Mouse (Mus musculus): Measurements from ENCODE around the gene Polr2f.

Gene Polr2f

DNA sequence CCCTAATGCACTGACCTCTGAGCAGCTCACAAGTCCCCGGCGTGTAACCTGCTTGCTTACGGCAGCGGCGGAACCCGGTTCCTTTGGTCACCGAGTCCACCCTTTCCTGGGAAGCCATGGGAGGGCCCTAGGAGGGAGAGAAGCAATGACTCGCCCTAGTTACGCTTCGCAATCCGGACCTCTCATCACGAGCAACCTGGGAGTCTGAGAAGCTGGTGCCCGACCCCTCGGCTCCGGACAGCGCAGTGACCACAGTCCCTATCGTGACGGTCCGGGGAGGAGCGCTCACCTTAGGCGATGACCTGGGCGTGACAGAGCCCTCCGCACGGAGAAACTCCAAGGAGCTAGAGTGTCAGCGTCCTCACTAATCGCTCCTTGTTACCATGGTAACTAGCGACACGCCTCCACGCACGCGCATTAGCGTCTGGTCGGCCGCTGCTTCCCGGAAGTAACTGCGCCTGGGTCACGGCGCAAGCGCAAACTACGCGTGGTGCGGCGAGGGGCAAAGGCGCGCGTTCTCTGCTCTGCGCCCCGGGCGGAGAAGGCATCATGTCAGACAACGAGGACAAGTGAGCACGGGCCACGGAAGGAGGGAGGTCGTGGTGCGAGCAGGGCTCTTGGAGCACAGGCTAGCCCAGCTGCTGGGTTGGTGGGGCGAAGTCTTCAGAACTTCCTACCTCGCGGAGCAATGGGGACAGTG lies at the start of gene Polr2f, which contains the start of gene 1700088E04Rik:
TSS of gene Polr2f (plus strand) at position 144 of the 700 bp plus-strand sequence.
TSS of gene 1700088E04Rik (minus strand) at position 388 of the 700 bp plus-strand sequence.
- peak; percentile 92 for DNase-seq

DNA sequence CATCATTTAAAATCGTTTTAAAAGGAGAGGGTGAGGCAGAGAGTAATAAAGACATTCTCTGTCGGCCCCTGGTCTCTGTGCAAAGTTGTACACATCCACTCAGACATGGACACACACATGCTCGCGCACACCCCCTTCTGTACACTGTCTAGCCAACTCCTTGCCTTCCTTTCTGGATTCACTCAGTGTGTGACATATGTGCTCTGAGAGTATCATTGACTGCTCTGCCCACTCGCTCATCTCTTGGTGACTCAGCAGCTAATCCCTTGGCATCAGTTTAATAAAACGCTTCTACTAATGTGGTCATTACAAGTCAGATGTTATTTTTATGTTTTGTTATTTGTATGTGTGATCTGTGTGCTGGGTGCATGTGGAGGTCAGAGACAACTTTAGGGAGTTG lies 48.5 kb upstream of the Polr2f start:
- no peak for DNase-seq

DNA sequence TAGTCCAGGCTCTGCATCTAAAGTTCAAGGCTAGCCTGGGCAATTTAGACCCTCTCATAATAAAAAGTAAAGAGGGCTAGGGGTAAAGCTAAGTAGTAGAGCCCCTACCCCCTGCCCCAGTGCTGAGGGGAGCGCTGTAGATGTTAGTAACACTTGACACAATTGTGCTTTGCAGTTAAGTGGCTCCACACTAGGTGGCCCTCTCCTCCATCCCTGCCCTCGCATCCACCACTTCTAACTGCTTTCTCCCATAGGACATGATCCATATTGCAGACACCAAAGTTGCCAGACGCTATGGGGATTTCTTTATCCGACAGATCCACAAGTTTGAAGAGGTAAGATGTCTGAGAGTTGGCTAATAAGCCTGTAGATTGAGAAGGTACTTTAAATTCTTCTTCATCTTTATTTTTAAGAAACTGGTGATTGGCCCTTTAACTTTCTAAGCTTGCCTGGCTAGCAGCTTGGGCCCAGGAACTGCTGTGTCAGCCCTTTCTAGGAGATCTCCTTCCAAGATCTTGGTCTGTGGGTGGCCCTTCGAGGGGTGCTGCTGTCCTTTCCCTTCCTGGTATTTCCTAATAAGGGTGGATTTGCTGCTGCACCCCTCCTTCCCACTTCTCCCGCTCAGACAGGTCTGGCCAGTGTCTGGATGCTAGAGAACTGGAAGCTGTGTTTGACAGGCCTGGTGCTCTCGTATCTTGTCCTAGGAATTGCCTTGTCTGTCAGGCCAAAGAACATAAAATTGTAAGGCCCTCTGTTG lies 47.5 kb upstream of the Polr2f start:
- DNase-seq, result no peak

DNA sequence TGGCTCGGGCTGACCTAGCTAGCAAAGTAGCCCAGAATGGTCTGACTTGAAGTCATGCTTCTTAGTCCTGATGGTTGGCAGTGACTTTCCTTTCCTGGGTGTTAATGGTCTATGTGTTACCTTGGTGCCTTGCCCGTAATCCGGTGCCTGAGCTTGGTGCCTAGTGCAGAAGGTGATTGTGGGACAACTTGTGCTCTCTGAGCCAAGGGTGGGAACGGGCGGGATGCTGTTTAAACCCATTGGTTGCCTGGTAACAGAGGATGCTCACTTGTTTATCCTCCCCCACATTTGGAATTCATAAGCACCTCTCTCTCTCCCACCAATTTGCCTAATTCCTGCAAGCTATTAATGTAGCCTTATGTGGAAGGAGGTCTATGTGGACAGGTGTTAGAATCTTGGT lies 45.3 kb upstream of the Polr2f start:
- DNase-seq, result no peak

DNA sequence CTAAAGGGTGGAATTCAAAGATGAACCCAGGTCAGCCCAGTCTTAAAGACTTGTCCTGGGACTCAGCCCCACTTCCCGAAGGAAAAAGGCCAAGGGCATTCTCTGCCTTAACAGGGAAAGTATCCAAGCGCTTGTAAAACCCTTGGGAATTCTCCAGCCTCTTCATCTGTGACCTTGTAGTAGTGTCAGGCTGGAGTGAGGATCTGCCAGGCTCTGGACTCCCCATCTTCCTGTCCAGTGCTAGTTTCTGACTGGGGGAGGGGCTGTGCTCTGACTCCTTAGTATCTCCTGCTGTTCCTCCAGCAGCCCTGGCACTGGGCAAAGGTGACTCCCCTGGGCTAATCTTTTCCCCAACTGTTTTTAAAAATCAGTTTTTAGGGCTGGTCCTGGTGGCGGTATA lies 44.3 kb upstream of the Polr2f start:
- DNase-seq, result no peak

DNA sequence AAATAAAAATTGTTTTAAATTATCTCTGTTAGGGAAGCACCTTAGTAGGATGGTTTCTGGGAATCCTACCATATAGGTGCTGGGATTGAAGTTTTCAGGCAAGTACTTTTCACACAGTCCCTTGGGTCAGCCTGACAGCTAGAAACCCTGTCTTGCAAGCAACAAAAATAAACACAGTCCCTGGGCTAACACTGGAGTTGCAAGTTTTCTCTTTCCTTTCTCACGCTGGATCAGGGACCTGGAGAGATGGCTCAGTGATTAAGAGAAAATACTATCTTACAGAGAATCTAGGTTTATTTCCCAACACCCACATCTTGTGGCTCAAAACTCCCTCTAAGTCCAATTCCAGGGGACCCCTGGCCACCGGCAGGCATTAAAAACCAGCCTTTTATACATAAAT lies 43.7 kb upstream of the Polr2f start:
- no peak for DNase-seq

DNA sequence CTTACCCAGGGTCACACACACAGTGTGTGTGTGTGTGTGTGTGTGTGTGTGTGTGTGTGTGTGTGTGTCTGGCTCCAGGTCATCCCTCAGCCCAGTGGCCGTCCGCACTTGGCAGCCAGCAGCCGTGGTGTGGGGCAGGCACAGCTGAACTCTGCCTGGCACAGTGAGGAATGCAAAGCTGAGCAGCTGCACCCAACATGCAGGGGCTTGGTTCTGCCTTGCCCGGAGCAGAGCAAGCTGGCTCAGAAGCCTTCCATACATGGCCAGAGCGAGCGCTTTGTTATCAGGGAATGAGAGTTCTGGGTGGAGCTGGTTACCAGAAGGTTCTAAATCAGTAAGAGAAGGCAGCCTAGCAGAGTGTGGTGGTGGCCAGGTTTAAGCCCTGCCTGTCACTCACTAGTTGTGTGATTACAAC lies 43.2 kb upstream of the Polr2f start:
- peak; percentile 32 for DNase-seq

DNA sequence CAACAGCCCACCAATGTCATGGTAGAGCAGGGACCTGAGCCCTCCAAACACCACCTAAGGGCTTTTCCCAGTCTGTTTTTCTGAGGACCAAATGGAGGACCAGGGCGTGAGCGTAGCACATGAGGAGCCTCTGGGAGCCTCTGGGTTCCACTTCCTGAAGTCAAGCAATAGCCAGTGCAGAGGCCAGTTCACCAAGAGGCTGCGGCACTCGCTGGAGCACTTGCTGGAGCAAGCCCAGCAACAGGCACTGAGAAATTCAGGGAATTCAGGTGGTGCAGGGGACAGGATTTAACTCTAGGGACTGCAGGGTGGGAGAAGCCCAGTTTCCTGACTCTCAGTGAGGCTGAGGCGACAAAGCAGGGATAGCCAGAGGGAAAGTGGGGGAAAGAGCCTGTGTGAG lies 42.6 kb upstream of the Polr2f start:
- DNase-seq, result no peak

DNA sequence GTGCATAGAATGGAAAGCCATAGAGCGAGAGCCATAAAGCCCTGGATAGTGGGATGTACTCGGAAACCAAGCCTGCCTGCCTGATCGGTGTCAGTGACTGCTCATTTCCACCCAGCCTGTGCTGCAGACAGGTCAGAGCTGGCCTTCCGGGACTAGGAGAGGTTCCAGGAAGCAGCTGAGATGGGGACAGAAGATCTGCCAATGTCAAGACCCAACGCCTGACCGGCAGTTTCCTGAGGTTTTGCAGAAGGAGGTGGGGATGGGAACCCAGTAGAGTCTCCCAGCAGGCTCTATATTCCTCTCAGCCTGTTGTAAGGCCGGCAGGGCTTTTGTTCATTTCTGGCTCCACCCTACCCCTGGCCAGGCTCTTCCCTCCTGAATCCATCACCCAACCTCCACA lies 41.9 kb upstream of the Polr2f start:
- no peak for DNase-seq

DNA sequence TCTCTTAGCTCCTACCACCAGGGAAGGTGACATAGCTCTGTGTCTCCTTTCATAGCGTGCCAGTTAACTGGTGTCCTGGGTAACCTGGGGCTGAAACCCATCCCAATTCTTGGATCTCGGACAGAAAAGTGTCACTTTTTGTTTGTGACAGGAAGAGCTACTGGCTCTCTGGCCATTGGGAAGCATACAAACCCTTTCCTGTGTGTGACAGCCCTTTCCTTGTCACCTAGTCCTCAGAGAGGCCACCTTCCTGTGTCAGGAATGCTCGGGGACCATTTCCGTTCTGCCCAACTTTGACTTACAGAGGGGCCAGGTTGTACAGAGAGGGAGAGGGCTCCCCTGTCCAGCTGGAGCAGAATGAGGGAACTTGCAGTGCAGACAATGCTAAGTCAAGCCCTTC lies 41.4 kb upstream of the Polr2f start:
- no peak for DNase-seq

DNA sequence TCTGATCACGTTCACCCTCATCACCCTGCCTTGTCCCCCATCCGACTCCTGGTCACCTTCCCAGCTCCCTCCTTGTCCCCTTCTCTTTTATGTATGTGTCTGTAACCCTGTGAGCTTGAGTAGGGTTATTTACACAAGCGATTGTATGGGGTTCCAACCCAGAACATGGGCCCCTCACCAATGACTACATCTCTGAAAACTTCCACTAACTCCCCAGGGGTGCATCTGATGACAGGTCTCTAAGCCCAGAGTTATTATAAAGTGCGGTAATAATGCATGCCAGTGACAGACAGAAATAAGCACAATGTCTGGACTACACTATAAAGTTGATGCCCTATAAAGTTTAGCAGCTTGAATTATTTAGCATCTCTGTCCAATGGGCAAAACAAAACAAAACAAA lies 40.4 kb upstream of the Polr2f start:
- DNase-seq, result no peak

DNA sequence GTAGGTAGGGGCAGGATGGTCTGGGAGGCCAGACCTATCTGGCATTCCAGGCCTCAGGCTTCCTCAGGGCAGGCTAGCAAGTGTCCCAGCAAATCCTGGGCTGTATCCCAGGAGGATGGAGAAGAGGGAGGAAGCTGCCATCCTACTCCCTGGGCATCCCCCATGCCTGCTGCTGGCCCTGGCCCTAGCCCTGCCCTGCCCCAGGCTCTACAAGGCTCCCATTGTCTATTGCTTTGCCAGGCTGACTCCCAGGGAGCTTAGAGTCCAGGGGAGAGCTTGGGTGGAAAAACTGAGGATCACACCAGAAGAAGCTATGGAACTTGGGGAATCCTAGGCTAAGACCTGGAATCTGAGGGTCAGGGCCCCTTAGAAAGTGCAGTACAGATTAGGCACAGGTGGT lies 39.3 kb upstream of the Polr2f start:
- no peak for DNase-seq

DNA sequence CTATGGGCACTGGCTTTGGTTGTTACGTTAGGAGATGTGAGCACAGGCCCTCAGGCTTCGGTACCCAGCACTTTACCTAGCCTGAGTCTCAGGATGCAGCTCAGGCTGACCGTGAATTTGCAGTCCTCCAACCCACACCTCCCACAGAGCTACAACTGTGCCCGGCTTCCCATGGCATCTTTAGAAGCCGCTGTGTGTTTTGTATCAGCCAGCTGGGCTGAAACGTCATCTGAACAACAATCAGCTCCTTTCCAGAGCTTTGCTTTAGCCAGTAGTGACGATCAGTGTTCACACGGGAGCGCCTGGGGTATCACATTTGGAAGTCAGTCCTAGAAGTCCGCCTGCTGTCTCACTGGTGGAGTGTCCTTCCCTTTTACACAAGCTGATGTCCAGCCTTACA lies 37.5 kb upstream of the Polr2f start:
- DNase-seq, result no peak

DNA sequence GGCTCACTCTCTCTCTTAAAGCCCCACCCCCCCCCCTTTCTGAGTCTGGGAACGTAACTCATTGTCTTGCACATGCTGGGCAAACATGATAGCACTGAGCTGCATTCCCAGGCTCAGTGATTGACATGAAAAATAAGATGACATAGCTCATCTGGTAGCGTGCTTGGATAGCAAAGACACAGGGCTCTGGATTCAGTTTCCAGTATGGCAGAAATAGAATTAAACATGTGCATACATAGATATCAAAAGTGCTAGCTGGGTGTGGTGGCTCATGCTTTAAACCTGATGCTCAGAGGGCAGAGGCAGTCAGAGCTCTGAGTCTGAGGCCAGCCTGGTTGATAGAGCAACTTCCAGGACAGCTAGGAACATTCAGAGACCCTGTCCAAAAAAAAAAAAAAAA lies 35.0 kb upstream of the Polr2f start:
- DNase-seq, result no peak

DNA sequence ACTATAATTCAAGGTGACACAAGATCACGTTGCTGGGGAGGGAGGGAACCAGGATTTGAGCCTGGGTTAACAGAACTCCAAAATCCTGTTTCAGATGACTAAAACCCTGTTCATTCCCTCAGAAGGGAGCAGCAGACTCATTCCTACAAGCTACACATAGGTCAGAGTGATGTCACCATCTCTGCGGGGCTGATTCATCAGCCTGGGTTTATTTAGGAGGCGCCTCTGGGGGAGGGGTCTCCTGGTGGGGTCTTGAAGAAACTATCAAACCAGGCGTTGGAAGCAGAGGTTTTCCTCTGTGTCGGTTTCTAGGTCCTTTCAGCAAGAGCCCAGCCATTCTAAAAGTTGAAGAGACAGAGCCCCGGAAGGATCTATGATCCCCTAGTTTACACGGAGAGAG lies 32.8 kb upstream of the Polr2f start:
- DNase-seq, result no peak

DNA sequence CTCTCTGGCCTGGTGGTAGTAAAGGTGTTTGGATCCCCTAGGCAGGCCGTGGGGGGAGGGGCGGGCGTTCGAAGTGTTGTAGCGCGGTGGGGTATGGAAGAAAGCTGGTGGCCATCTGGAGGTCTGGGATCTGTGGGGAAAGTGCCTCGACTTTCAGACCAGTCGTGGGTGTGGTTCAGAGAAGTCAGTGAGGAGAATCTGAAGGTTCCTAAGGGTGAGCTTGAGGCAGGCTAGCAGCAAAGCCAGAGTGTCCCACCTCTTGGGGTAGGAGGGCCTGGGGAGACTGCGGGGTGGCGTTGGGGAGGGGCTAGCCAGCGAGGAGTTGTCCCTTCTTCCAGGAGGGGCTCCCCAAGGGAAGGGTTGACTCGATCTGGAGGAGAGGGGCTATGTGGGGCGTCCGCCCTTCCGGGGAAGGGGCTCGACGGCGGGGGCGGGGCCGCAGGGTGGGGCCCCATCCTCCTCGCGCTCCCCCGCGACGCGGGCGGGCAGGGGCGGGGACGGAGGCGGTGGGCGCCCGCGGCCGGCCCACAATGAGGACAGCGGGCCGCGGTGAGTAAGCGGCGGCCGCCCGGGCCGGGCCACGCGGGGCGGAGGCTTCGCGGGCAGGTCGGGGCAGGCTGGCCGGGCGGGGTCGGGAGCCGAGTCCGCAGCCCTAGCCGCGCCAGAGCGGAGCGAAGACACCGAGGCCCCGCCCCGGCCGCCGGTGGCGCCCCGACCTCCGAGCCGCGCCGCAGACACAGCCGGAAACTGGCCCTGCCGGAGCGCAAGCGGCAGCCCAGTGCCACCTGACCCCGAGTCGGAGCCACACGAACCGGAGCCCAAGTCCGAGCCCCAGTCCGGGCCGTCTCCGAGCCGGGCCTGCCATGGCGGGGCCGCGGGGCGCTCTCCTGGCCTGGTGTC lies 32.1 kb upstream of the Polr2f start, which contains the start of gene Micall1:
TSS of gene Micall1 (plus strand) at position 478 of the 900 bp plus-strand sequence.
- DNase-seq, result peak; percentile 78

DNA sequence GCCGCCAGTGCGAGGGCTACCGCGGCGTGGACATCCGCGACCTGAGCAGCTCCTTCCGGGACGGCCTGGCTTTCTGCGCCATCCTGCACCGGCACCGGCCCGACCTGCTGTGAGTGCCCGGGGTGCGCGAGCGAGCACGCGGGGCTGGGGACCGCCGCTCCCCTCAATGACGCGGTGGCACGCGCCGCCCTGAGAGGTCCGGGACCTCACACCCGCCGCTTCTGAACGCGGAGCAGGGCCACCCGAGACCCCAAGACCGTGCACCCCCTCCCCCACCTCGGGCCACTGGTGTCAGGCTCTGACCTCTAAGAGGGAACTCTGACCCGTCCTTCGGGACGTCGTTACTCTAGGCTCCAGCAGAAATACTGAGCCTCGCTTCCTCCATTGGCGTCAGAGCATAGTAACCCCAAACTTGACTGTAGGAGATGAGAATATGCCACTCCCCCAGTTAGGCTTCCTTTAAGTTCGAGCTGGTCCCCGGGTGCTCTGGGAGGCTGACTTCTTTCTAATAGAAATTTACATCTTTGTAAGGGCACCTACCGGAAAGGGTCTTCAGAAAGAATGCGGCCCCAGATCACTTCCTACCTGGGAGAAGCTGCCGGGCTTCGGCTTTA lies 31.4 kb upstream of the Polr2f start:
- DNase-seq, result no peak

DNA sequence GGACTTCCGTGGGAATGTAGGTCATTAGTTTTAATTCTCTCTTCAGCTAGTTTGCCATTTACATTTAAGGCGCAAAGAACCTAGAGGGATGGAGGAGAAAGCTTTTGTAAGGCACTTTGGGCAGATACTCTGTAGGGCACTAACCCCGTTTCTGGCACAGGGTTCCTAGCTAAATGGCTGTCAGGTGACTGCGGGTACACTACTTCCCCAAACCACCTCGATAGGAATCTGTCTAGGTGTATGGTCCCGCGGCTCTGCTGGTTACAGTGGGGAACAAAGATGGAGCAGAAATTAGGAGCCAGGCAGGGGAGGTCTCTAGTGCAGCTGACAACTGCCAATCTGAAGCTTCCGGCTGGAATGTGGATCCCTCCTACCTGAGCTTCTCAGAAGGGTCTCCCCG lies 30.8 kb upstream of the Polr2f start:
- DNase-seq, result no peak

DNA sequence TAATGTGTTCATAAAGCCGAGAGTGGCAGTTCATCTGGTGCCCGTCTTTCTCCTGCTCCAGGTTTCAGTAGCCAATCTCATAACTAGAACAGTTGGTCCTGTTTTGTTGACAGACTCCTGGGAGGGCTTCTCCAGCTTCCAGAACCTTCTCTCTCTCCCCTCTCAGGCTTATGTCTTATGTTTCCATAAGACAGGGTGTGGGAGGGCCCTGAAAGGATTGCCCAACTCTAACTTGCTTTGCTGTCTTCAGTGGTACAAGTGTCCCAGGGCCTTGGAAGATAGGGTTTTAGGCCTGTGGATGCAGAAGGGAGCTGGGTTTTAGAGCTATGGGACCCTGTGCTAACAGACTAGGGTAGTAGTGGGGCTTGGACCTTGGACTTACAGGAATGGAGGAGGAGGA lies 30.3 kb upstream of the Polr2f start:
- no peak for DNase-seq

DNA sequence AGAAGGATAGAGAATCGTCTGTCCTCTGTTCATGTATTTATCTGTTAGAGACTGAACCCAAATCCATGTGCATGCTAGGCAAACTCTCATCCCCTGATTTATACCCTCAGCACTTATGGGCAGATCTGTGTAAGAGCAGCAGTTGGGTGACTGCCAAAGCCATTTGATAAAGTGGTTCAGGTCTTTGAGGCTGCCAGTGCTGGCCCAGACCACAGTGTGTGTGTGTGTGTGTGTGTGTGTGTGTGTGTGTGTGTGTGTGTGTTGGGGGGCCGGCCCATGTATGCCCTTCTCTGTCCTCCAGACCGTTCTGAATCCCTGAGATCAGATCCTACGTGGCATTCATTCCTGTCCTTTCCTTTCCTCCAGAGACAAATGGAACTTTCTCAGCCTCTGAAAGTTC lies 29.0 kb upstream of the Polr2f start:
- no peak for DNase-seq

DNA sequence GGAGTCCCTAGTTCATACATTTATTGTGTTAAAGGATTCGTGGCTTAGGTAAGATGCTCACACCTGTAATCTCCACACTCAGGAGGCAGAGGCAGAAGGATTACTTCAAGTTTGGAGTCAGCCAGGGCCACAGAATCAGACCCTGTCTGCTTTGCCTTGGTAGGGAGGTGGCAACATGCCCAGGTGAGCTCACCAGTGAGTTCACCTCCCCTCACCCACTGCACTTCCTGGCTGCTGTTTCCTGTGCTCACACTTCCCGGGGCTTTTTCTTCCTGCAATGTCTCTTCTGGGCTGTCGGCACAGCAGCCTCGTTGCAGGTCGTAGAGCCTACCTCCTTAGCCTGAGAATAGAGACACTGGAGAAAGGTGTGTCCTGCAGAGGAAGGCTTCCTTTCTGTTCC lies 25.5 kb upstream of the Polr2f start:
- DNase-seq, result no peak

DNA sequence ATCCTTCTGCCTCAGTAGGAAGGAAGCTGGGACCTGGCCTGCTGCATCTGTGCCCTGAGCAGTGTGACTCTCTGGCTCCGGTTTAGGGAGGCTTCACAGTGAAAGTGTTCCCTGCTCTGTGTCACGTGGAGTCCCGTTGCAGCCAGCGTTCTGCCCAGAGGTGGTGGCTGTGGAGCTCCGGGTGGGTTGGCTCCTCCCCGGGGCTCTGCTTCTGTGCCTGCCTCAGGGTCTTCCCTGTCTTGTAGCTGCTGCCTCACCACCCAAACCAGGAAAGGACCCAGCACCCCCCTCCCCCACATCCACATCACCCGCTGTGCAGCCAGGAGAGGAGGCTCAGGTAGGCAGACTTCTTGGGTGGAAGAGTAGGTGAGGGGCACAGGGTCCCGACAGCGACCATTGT lies 21.3 kb upstream of the Polr2f start:
- DNase-seq, result no peak

DNA sequence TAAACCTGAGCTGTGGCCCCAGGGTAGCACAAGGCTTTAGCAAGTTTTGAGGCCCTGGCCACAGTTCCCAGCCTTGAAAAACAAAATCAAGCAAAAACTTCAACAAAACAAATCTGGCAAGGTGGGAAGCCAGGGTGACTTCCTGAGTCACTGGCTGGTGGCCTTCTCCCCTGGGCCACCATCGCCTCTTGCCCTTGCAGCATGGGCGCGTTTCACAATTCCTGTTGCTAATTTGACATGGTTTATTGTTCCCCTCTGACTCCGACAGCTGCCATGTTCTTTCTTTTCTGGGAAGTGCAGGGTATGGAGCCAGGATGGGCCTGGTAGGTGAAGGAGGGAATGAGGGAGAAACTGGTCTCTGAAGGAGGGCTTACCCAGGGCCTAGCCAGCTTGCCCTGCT lies 18.7 kb upstream of the Polr2f start:
- DNase-seq, result no peak

Measured in cerebellum, adult 11-12 months (tissue).